Mouse (Mus musculus) gastrocnemius, postnatal 14 days (tissue): ENCODE measurements at regions not wholly inside any gene's neighbourhood (a gene's known extent, or its start where the extent isn't known, plus 50 kb on each side); places are given as distances from the start of the nearest gene placed in this dataset.
A peak's percentile ranks its signal among the peaks of the same experiment; 100 is the strongest.

Source experiments
- DNase-seq: peaks from one replicate; pipeline ENCODE4 v3.0.0; 2021; ENCODE audit warnings: mixed read lengths
- intact Hi-C: fragments of 180-260 bp; cut with DNase I; formaldehyde crosslinking; loops from one replicate; pipeline ENCODE4 v1.15.1; 2025; ENCODE audit warnings: low total_unique reads

GRCm38 (mm10) chr6:88964071-88964470, 62.0 kb downstream of the Tpra1 start:
- intact Hi-C loops = no loop called here
- DNase-seq = no peak

DNA sequence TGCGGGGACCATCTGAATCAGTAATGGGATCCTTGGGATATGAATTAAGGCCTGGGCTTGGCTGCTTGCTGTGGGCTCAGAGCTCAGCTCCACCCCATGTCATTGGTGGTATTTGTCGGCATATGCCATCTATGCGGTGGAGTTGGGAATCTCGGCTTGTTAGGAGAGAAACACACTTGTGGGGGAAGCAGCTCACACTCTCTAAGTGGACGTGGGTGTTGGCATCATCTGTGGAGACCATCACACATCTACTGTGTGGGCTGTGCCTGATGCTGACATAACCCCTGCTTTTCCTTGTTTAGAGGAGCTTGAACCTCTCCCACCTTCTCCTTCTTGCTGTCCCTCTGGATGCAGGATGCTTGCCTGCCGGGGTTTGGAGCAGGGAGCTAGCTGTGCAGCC, 62.9 kb downstream of the Tpra1 start:
- no peak for DNase-seq
- intact Hi-C loops = no loop called here

DNA sequence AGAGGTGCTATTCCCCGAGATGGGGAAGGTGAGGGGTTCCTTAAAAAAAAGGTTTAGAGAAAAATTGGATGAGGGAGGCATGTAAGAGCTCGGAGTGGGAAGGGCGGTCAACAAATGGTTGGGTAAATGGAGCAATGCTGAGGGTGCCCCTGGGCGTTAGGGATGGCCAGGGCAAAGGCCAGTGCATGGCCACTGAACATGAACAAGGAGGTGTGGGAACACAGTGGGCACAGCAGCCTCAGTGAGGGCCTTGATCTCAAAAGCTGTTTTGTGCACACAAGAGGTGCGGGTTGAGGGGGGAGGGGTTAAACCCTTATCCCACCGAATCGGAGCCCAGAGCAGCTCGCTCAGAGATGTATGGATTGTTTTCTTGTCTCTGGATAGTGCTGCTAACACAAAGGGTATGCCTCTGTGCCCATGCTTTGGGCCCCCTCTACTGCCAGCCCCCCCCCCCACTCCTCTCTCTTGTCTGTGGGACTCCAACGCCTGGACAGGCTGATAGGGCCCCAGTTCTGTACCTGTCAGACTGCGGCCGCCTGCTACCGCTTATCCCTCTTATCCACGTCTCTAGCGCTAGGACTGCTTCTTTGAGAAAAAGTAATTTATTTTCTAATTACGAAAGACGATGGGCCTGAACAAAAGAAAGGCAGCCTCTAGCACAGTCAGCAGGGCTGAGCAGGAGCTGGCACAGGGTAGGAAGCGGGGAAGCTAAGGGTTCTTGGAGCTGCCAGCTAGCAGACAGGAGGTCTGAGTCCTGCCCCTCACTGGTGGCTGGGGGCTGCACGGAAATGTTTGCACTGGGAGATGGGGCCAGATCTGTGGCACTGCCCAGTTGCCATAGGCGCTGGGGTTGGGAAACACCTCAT, 63.5 kb downstream of the Tpra1 start:
- intact Hi-C loops = no loop called here
- no peak for DNase-seq

DNA sequence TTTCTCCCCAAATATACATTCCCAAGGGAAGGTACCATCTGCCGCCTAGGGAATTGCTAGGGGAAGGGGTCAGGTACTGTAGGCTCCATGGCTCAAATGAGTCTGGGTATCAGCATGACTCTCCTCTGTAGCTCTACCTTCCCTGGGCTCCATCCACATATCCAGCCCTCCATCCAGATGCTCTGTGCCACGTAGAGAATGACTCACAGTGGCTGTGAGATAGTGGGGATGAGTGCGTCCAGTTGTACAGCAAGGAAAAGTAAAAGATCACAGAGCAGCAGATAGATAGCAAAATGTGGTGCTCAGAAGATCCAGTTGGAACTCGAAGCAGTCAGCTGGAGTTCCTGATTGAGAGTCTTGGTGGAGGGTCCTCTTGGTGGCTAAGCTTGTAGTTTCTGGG, 64.5 kb downstream of the Tpra1 start:
- intact Hi-C loops = no loop called here

GRCm38 (mm10) chr6:88968842-88969241, 66.8 kb downstream of the Tpra1 start:
- intact Hi-C loops = no loop called here
- DNase-seq = no peak

More for the DNA sequence above, 64.5 kb downstream of the Tpra1 start:
- DNase-seq = no peak

- no peak for DNase-seq
These were observed 69.7 kb downstream of the Tpra1 start for GRCm38 (mm10) chr6:88971729-88972128.

DNA sequence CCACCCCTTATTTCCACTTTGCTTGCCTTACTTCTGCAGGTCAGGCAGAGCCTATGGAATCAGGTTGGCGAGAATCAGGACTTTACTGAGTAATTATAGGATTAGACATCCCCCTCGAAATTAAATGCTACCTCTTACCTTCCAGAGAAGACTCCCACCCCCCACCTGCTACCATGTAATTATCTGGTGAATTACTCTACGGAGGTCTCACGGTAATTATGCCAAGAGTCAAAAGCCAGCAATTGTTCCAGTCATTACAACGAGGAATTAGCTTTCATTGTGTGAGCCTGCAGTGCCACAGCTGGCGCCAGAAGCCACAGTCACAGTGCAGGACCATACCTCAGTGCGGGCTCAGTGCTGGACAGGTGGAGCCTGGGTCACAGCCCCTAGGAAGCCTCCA, 72.4 kb downstream of the Tpra1 start:
- intact Hi-C loops = no loop called here
- no peak for DNase-seq

More at GRCm38 (mm10) chr6:88971729-88972128, 69.7 kb downstream of the Tpra1 start:
- intact Hi-C loops = no loop called here

GRCm38 (mm10) chr6:88976581-88976980, 74.5 kb downstream of the Tpra1 start:
- DNase-seq = no peak
- intact Hi-C loops = no loop called here

GRCm38 (mm10) chr6:88976994-88977393, 74.9 kb downstream of the Tpra1 start:
- DNase-seq = no peak
- intact Hi-C loops = no loop called here

DNA sequence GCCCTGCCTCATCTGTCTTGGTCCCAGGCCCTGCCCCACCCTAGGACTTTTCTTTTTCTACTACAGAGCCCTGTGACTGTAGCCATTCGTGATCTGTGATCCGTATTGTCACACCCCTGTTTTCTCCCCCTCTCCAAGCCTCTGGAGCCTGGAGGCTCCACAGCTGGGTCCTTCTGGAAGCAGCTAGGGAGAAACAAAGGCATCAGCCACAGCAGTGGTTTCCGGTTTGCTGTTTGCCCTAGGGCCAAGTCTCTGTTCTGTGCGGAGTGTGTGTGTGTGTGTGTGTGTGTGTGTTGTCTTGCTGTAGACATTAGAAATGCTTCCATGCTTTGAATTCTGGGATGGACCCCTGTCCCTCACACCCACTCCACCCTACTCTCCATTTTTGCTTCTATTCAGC, 76.9 kb downstream of the Tpra1 start:
- DNase-seq = no peak
- intact Hi-C loops = no loop called here

GRCm38 (mm10) chr6:88980112-88980511, 78.1 kb downstream of the Tpra1 start:
- intact Hi-C loops = no loop called here
- DNase-seq = peak; percentile 61

GRCm38 (mm10) chr6:88981544-88981943, 79.5 kb downstream of the Tpra1 start:
- intact Hi-C loops = no loop called here
- no peak for DNase-seq

GRCm38 (mm10) chr6:88984170-88984569, 82.1 kb downstream of the Tpra1 start:
- intact Hi-C loops = no loop called here
- DNase-seq = no peak

DNA sequence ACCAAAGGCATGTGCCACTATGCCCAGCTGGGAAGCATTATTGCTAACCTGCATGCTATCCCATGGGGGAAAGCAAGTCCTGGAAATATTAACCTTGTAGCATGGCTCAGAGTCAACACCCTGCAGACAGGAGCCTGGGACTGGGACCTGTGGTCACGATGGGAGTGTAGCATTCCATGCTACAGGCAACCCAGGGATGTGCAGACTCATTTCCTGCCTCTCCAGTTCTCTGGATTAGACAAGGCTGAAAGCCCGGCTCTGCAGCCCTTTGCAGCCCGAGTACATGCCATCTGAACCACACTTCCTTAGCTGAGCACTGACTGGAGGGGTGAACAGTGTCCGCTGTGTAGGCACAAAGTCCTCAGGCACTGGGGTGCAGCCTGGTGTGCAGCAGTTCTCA, 82.8 kb downstream of the Tpra1 start:
- intact Hi-C loops = no loop called here
- DNase-seq = no peak

GRCm38 (mm10) chr6:88988551-88988950, 86.5 kb downstream of the Tpra1 start:
- no peak for DNase-seq
- intact Hi-C loops = no loop called here

GRCm38 (mm10) chr6:88989617-88990299, 87.7 kb downstream of the Tpra1 start:
- no peak for DNase-seq
- intact Hi-C loops = no loop called here

DNA sequence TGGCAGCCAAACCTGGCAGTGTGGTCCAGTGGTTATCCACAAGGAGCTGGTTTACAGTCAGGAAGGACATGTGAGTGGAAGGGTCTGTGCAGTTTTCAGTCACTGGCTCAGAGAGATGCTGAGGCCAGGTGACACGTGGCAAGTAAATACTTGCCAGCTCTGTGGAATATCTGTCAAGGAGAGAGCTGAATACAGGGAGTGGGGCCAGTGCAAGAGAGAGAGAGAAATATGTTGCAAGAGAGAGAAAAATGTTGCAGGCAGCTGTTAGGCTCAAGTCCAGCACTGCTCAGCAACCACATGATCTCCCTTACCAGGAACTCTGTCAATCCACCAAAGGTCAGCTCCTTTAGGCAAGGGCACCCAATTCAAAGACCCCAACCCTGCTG, 88.2 kb downstream of the Tpra1 start:
- peak; percentile 27 for DNase-seq
- intact Hi-C loops = no loop called here

- intact Hi-C loops = no loop called here
- DNase-seq = no peak
These were observed 93.0 kb downstream of the Tpra1 start for GRCm38 (mm10) chr6:88995077-88995476.

DNA sequence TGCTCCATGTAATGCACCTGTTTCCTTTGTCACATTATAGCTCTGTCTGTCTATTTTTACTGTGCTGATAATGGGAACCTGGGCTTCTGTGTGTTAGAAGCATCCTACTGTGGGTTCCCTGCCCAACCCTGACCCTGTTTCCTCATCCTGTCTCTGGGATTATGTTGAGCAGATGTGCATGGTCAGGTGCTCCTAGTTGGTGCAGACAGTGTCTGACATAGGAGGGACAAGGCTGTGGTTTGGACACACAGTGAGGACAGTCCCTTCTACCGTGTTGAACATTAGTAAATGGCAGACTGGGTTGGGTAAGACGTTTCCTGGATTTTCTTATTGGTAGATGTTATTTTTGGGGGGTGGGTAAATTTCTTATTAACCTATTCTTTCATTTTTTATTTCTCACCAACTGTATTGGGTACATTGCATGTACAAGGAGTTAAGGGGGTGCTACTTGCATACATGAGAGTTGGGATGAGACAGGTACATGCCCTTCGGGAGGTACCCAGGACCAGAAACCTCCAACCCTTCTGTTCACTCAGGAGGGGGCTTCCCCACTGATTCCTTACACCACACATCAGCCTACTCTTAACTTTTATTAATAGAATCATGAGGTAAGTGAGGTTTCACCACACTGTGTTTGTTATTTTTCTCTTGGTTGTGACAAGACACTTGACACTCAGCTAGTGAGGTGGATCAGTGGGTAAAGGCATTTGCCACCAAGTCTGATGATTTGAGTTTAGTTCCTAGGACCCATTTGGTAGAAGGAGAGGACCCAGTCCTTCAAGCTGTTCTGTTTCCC, 97.1 kb downstream of the Tpra1 start:
- intact Hi-C loops = no loop called here
- DNase-seq = no peak

- DNase-seq = peak; percentile 25
- intact Hi-C loops = no loop called here
These were observed 98.3 kb downstream of the Tpra1 start for GRCm38 (mm10) chr6:89000359-89000758.
